Mouse (Mus musculus) stomach, embryonic 15.5 days (tissue): ENCODE results near the gene Vmn1r111. TPM values are rescaled to one million over a fixed set of nuclear protein-coding genes. Genes with fewer than 3 reads are reported as not detected.
"Not testable (repeated sequence)": the region's sequence is repeated elsewhere in the genome, so short reads cannot be mapped to it uniquely, and the experiment has no call there.

ENCODE experiments used
- ATAC-seq: fragments of 200-750 bp; cut with Nextera tagmentation; 2 replicates; pipeline ENCODE4 v1.8.0; 2017; ENCODE audit warnings: low read depth, moderate number of reproducible peaks, moderate TSS enrichment; ENCODE audit not compliant: insufficient read depth, low FRiP score
- H3K27ac ChIP-seq: fragments of 300-500 bp; sonication (generic); 2 replicates; pipeline ENCODE4 v1.5.1; 2015; ENCODE audit warnings: mild to moderate bottlenecking, inconsistent platforms
- H3K27me3 ChIP-seq: fragments of 300-500 bp; sonication (generic); replicated peaks from 2 replicates; pipeline ENCODE4 v1.6.1; 2015; ENCODE audit warnings: inconsistent platforms
- H3K36me3 ChIP-seq: fragments of 300-500 bp; sonication (generic); 2 replicates; pipeline ENCODE4 v1.6.1; 2015; ENCODE audit warnings: inconsistent platforms
- H3K4me1 ChIP-seq: fragments of 300-500 bp; sonication (generic); 2 replicates; pipeline ENCODE4 v1.6.1; 2015; ENCODE audit warnings: inconsistent platforms
- H3K4me2 ChIP-seq: fragments of 300-500 bp; sonication (generic); 2 replicates; pipeline ENCODE4 v1.6.1; 2015; ENCODE audit warnings: mild to moderate bottlenecking, inconsistent platforms
- H3K4me3 ChIP-seq: fragments of 300-500 bp; sonication (generic); replicated peaks from 2 replicates; pipeline ENCODE4 v1.5.1; 2015; ENCODE audit warnings: inconsistent platforms
- H3K9ac ChIP-seq: fragments of 300-500 bp; sonication (generic); 2 replicates; pipeline ENCODE4 v1.6.1; 2015; ENCODE audit warnings: inconsistent platforms
- H3K9me3 ChIP-seq: fragments of 300-500 bp; sonication (generic); 2 replicates; pipeline ENCODE4 v1.6.1; 2016; ENCODE audit warnings: inconsistent platforms
- WGBS: fragments of 180-500 bp; shearing (Covaris S2); methylation state at CpG from one replicate; pipeline ENCODE4 v1.1.7; 2015; 5-methylcytosine and 5-hydroxymethylcytosine counted together
- polyA plus RNA-seq: library from polyadenylated mRNA; unstranded; fragments of >200 nt; fragmentation: Nextera tagmentation; extraction: Ambion mirVana; gene quantifications from 2 replicates; pipeline ENCODE4 v1.2.1, GENCODE M21; 2015

Vmn1r111 gene
- polyA plus RNA-seq, result not detected in 2 replicates

- no CpG with 5 or more reads among the region's 2 CpGs for WGBS
- H3K4me1 ChIP-seq, H3K4me3 ChIP-seq, H3K36me3 ChIP-seq, ATAC-seq, H3K27me3 ChIP-seq, H3K27ac ChIP-seq, H3K9ac ChIP-seq, H3K9me3 ChIP-seq, H3K4me2 ChIP-seq: not testable (repeated sequence)
Measured at GRCm38 (mm10) chr7:20703116-20703515, at the start of gene Vmn1r111. TSS of gene Vmn1r111 (minus strand) at chr7:20703216.

DNA sequence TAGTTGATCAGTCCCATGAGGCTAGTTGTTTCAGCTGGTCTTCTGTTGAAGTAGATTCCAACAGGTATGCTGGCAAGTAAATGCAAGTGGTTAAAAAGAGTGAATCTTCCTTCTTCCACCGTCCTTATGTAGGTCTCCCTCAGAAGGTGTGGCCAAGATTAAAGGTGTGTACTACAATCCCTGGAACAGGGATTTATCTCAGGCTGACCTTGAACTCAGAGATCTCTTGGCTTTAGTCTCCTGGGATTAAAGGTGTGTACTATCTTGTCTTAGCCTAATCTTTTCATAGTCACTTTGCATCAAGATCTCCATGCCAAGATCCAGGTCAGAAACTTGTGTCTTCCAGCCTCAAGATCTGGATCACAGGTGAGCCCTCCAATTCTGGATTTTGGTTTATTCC is 27.5 kb upstream of the Vmn1r111 start, which contains the start of gene Gm10668:
Gene Gm10668 (minus strand): TSS at position 101 of the 400 bp plus-strand sequence.
- not testable (repeated sequence) for H3K27ac ChIP-seq, H3K4me3 ChIP-seq, H3K27me3 ChIP-seq, H3K9ac ChIP-seq, H3K4me1 ChIP-seq, H3K36me3 ChIP-seq, ATAC-seq, H3K4me2 ChIP-seq, H3K9me3 ChIP-seq
- no CpG with 5 or more reads among the region's 1 CpGs for WGBS

- not testable (repeated sequence) for ATAC-seq, H3K9me3 ChIP-seq, H3K4me1 ChIP-seq, H3K9ac ChIP-seq, H3K36me3 ChIP-seq, H3K4me2 ChIP-seq, H3K4me3 ChIP-seq, H3K27ac ChIP-seq, H3K27me3 ChIP-seq
- no CpG with 5 or more reads among the region's 3 CpGs for WGBS
Measured at GRCm38 (mm10) chr7:20668618-20669017, 34.4 kb downstream of the Vmn1r111 start, which contains the start of gene Vmn1r107. TSS of gene Vmn1r107 (plus strand) at chr7:20668918.

Other genes starting within 250 kb of the Vmn1r111 start
- gene Gm10670, start 228.3 kb downstream of the Vmn1r111 start, polyA plus RNA-seq, result not detected in 2 replicates
- not detected in 2 replicates for gene Vmn1r103, start 192.7 kb downstream of the Vmn1r111 start, polyA plus RNA-seq
- not detected in 2 replicates for gene Vmn1r104, start 169.4 kb downstream of the Vmn1r111 start, polyA plus RNA-seq
- gene Gm5726, start 157.5 kb downstream of the Vmn1r111 start, polyA plus RNA-seq, result not detected in 2 replicates
- gene Gm4141, start 127.0 kb downstream of the Vmn1r111 start, polyA plus RNA-seq, result not detected in 2 replicates
- gene Gm4513, start 104.2 kb downstream of the Vmn1r111 start, polyA plus RNA-seq, result not detected in 2 replicates
- not detected in 2 replicates for gene Vmn1r107, start 34.3 kb downstream of the Vmn1r111 start, polyA plus RNA-seq
- gene Gm10668, start 27.4 kb upstream of the Vmn1r111 start, polyA plus RNA-seq, result not detected in 2 replicates
- gene Vmn1r112, start 68.0 kb upstream of the Vmn1r111 start, polyA plus RNA-seq, result not detected in 2 replicates
- gene Vmn1r113, start 84.1 kb upstream of the Vmn1r111 start, polyA plus RNA-seq, result not detected in 2 replicates
- not detected in 2 replicates for gene Vmn1r114, start 109.0 kb upstream of the Vmn1r111 start, polyA plus RNA-seq
- gene Vmn1r115, start 141.8 kb upstream of the Vmn1r111 start, polyA plus RNA-seq, result not detected in 2 replicates
- not detected in 2 replicates for gene Vmn1r116, start 169.0 kb upstream of the Vmn1r111 start, polyA plus RNA-seq
- not detected in 2 replicates for gene Vmn1r117, start 180.9 kb upstream of the Vmn1r111 start, polyA plus RNA-seq
- gene Vmn1r118, start 209.1 kb upstream of the Vmn1r111 start, polyA plus RNA-seq, result not detected in 2 replicates